Mouse (Mus musculus): ENCODE results near the gene Man2b2.

The Man2b2 gene

DNA sequence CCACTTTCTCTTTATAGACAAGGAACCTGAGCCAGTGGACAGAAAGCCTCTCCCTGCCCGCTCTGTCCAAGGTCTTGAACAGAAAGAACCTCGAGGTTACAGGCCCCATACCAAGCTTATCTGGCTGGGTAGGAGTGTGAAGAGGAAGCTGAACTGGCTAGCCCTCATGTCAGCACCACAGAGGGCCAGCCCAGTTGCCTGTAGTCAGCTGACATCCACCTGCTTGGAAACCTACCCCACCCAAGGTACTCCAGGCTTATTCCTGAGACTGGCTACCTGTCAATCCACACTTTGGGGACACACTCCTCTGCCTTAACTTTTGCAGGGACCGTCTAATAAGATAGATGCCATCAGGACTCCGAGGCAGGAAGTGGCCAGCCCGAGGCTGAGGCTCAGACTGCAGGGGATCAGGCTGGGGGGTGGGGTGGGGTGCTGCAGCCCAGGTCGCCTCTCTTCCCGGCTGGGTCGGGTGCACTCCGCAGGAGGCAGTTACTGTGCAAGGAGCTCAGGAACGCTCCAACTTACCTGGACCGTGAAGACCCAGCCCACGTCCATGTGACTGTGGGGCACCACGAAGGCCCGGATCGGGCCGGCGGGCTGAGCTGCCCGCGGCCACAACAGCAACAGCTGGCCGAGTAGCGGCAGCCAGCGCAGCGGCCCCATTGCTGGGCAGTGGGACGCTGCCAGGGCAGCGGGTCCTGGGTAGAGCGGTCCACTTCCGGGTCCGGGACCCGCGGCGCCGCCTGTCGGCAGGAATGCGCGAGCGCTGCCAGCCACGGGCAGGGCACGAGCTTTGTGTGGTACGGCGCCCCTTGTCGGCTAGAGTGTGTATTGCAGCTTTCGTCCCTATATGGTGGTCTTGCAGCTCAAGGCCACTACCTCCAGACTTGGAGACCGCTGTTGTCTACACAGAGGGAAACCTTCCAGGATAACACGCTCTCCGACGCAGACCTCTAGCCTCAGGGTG lies at the start of gene Man2b2:
TSS of gene Man2b2 (minus strand) at position 741 of the 967 bp plus-strand sequence.
- DNase-seq (ENCODE audit: low spot score) = peak; percentile 92

DNA sequence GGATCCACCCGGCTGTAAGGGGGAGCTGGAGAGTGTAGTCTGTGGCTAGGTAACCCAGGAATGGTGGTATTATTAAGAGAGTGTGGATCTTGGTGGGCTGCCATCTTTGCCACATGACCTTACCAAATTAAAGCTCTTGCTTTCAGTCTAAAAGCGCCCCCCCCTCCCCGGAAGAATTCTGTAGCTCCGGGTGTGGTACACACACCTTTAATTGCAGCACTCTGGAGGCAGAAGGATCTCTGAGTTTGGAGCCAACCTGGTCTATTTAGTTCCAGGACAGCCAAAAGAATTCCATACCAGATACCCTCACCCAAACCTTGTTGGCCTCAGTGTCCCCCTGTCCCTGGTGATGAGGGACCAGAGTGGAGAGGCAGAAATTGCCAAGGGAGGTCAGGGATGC lies 48.3 kb upstream of the Man2b2 start:
- no peak for DNase-seq (ENCODE audit: low spot score)

- no peak for DNase-seq (ENCODE audit: low spot score)
Measured at GRCm38 (mm10) chr5:36877641-36878040, 47.2 kb upstream of the Man2b2 start.

GRCm38 (mm10) chr5:36876777-36877396 lies 46.4 kb upstream of the Man2b2 start:
- DNase-seq (ENCODE audit: low spot score) = no peak

- no peak for DNase-seq (ENCODE audit: low spot score)
Measured at GRCm38 (mm10) chr5:36875956-36876355, 45.5 kb upstream of the Man2b2 start.

DNA sequence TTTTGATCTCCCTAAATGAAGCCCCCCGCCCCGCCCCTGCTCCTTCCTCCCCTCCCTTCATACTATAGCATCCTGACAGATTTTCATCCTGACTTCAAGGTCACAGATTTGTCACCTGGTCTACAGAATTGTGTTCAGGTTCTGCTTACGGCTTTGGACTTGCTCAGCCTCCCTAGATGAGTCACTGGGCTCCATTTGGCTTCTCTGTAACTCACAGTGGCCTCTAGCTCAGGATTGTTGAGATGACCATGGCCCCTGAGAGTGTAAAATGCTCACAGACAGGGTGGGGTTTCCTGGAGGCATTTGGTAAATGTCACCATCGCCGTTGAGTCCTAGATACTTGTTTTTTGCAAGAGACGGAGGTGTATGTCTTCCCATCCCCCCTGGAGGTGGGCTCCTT lies 40.5 kb upstream of the Man2b2 start:
- no peak for DNase-seq (ENCODE audit: low spot score)

DNA sequence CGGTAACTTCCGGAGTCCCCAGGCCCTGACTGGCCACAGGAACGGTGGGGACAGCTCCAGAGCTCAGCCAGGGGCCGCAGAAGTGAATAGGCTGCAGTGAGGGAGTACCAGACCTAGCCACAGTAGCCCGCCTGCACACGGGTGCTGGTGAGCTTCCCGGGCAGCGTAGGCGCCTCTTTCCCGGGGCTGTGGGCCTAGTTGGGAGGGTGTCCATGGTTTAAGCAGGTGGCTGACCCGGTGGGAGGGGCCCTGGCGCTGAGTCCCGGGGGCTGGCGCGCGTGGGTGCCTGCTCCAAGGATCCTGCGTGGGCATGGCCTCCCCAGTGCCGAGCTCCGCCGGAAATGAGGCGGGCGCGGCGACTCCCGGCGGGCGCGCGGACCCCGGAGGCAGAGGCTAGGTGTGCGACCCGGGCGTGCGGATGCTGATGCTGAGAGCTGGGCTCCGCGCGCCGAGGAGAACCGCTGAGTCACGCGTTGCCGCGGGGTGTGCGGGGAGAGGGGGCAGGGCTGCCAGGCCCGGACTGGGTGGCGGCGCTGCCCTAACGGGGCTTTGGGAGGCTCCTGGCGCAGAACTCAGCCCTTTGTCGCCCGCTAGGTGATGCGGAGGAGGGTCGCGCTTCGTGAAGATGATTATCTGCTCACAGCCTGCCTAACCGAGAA lies 39.3 kb upstream of the Man2b2 start:
- DNase-seq (ENCODE audit: low spot score) = no peak

- DNase-seq (ENCODE audit: low spot score) = no peak
Measured at GRCm38 (mm10) chr5:36869186-36869577, 38.7 kb upstream of the Man2b2 start.

GRCm38 (mm10) chr5:36868266-36869090 lies 38.0 kb upstream of the Man2b2 start, which contains the start of gene Ppp2r2c:
Ppp2r2c (plus strand) TSS chr5:36868513.
- no peak for DNase-seq (ENCODE audit: low spot score)

DNA sequence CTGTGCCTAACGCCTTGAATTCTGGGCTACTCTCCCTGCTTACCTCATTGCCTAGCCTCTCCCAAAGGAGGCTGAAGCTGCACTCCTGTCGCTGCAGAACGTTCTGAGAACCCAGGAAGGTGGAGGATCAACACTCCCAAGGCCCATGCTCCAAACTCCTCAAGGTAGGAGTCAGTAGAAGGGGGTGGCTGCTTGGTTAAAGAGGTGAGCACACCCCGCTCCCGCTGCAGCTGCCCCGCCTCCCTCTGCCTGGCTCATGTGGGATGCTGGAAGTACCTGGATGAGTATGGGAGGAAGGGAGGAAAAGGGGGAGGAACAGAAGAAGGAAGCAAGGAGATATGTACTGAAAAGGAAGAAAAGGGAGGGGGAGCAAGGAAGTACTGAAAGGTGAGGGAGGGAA lies 37.1 kb upstream of the Man2b2 start:
- DNase-seq (ENCODE audit: low spot score) = no peak

DNA sequence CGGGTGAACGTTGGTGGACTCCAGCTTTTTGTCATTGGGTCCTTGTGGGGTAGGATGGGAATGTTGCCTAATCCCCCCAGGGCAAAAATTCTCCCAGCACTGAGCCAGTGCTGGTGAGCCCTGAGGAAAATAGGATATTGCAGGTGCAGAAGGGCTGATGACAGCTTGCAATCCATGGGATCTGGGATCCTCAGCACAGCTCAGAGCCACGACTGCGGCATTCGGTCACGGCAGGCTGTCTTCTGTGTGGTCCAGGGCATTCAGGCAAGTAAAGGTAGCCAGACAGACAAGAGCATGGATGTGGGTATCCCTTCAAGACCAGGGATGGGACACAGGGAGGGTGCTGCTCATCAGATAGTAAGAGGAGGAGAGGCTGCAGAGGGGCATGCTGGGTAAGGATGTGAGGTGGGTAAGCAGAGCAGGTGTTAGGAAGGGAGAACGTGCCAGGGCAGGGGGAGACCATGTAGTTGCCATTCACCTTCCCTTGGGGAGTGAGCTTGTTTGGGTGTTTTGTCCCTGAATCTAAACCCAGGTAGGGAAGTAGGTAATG lies 36.3 kb upstream of the Man2b2 start:
- no peak for DNase-seq (ENCODE audit: low spot score)

- DNase-seq (ENCODE audit: low spot score) = no peak
Measured at GRCm38 (mm10) chr5:36861084-36861483, 30.6 kb upstream of the Man2b2 start.

DNA sequence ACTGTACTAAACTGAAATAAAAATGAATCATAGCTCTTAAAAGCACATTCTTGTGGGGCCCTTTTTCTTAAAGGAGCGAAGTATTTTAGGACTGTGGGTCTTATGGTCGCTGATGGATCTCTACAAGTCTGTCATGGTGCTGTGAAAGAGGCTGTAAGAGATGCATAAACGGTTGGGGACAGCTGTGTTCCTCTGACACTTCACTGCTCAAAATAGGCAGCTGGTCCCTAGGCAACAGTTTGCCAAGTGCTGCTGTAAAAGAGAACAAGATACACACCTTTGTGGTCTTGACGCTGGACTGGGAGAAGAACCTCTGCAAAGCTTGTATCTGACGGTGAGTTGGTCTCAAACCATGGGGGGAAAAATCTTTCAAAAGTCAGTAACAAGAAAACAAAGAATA lies 27.1 kb upstream of the Man2b2 start:
- no peak for DNase-seq (ENCODE audit: low spot score)

DNA sequence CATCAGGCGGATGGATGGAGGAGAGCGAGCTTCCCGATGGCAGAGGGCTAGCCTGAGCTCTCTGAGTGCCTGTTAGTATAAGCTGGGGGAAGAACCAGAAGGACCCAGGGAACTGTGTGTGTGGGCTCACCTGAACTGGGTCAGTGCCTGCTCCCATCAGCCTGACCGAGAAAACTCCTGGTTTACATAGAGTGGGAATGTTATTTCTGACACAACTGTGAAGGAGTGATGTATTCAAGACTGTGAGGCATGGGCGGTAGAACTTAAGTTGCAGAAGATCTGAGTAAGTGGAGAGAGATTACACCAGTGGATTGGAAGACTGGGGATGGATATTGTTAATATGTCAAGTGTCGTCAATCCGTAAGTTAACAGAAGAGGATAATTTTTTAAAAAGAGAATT lies 26.1 kb upstream of the Man2b2 start:
- DNase-seq (ENCODE audit: low spot score) = no peak

- no peak for DNase-seq (ENCODE audit: low spot score)
Measured at GRCm38 (mm10) chr5:36855180-36855579, 24.7 kb upstream of the Man2b2 start.

GRCm38 (mm10) chr5:36851572-36851971 lies 21.1 kb upstream of the Man2b2 start:
- no peak for DNase-seq (ENCODE audit: low spot score)

DNA sequence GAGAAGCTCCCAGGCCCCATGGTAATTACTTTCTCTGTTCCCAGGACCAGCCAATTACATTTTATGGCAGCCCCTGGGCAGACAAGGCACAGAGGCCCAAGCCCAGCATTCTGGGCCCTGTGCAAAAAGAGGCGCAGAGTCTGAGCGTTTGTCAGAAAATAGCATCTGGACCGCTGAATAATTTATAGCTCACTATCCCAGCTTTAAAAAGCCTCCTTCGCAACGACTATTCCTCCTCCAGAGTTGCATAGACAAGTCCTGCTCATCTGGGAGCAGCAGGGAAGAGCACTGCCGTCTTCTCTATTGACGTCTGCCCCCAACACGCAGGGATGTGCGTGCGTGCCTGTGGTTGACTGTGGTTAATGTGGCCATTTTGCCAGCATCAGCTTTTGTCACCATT lies 14.0 kb upstream of the Man2b2 start:
- no peak for DNase-seq (ENCODE audit: low spot score)

GRCm38 (mm10) chr5:36841701-36842100 lies 11.2 kb upstream of the Man2b2 start:
- DNase-seq (ENCODE audit: low spot score) = no peak

DNA sequence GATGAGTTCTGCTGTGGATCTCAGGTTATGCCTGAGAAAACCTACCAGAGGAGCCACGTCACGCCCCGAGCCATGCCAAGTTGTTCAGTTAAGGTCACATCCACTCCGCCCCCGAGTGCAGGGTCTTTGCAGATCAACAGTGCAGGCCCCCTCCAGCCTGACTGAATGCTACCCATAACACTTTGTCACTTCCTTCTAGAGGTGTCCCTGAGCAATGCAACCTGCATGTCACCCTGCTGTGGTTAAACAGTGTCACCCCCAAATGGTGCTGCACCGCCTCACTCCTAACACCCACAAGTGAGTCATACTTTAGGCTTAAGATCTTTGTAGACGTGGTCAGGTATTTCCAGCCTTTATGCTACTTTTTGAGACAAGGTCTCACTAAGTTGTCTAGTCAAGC lies 9.6 kb upstream of the Man2b2 start:
- DNase-seq (ENCODE audit: low spot score) = no peak

GRCm38 (mm10) chr5:36839602-36840001 lies 9.1 kb upstream of the Man2b2 start:
- no peak for DNase-seq (ENCODE audit: low spot score)

GRCm38 (mm10) chr5:36839032-36839431 lies 8.6 kb upstream of the Man2b2 start:
- no peak for DNase-seq (ENCODE audit: low spot score)

DNA sequence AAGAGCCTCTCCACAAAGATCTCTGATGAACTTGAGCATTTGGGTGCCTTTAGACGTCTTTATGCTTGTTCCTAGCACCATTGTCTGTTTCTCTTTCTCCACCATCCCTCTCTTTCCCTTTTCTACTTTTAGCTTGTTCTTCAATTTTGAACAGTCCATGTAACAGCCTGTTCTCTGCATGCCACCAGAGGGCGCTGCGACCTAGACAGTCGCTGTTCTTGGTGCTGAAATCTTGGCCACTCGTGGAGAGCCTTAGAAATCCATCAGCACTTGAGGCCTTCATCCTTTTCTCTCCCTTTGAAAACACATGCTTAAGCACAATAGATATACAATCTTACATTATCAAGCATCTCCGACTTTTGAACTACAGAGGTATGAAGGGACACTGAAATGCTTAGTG lies 5.5 kb upstream of the Man2b2 start:
- DNase-seq (ENCODE audit: low spot score) = peak; percentile 67

Data from urinary bladder, postnatal 14 days (tissue).